Mouse (Mus musculus): ENCODE results near the gene Kcnj2.

- no peak for TF ChIP-seq CTCF (IDR thresholded peaks at IDR 0.05)
- TF ChIP-seq EP300 (IDR thresholded peaks at IDR 0.05): no peak
Observed at GRCm38 (mm10) chr11:111066299-111066691, 331 bp downstream of the Kcnj2 start.

Measured in lung, postnatal 0 days (tissue).